Mouse (Mus musculus): Measurements from ENCODE around the gene Spata1. TPM values are rescaled to one million over a fixed set of nuclear protein-coding genes. Genes with fewer than 3 reads are reported as not detected.
"Not testable (repeated sequence)": the region's sequence is repeated elsewhere in the genome, so short reads cannot be mapped to it uniquely, and the experiment has no call there.

The Spata1 gene
- polyA plus RNA-seq, 1 experiment from 2014 or later: 6.8 TPM

GRCm38 (mm10) chr3:146434686-146435085 lies 64.9 kb downstream of the Spata1 start:
- Histone ChIP-seq H3K4me1 (no peaks in the 10 kb centered on the region), H3K9ac (no peak overlapping the region), H3K4me3 (no peak overlapping the region), H3K4me2 (replicated peaks) (no peak overlapping the region), H3K9me3 (replicated peaks) (no peaks in the 10 kb centered on the region), H3K27me3 (no peaks in the 10 kb centered on the region), H3K27ac (no peak overlapping the region), H3K36me3 (peaks cover 63% of the 10 kb centered on the region)
- no peak for ATAC-seq (ENCODE audit: low FRiP score)
- WGBS: 92% methylated on average over 8 of the region's 8 CpGs

DNA sequence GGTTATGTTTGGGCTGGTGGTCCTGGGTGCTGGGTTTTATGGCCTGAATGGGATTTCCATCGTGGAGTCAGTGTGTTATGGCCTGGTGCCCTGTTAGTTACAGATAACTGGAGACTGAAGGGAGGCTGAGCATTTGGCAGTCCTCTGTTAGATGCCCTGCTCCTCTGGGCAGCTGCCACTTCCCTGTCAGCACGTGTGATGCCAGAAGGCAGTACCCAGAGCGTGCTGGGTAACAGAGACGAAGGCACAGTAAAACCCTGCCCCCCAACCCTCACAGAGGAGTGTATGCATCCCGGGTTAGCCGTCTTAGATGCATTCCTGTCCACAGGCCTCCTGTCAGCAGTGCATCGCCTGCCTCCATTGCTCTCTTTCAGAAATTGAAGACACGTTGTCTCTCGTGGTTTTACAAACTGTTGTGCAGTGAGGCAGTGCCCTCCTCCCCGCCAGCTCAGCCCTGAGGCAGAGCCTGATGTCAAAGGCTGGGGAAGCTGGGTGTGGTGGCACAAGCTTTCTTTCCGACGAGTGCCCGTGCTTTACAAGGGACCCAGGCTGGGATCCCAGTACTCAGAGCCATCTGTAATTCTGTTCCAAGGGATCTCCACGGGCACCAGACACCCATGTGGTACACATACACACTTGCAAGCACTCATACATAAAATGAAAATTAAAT lies 65.7 kb downstream of the Spata1 start:
- Histone ChIP-seq H3K4me1 (no peaks in the 10 kb centered on the region), H3K36me3 (peaks cover 67% of the 10 kb centered on the region), H3K27me3 (no peaks in the 10 kb centered on the region), H3K4me2 (replicated peaks) (no peak overlapping the region), H3K9ac (no peak overlapping the region), H3K9me3 (replicated peaks) (no peaks in the 10 kb centered on the region), H3K4me3 (no peak overlapping the region), H3K27ac (no peak overlapping the region)
- no peak for ATAC-seq (ENCODE audit: low FRiP score)
- WGBS: 90% methylated on average over 14 of the region's 14 CpGs

DNA sequence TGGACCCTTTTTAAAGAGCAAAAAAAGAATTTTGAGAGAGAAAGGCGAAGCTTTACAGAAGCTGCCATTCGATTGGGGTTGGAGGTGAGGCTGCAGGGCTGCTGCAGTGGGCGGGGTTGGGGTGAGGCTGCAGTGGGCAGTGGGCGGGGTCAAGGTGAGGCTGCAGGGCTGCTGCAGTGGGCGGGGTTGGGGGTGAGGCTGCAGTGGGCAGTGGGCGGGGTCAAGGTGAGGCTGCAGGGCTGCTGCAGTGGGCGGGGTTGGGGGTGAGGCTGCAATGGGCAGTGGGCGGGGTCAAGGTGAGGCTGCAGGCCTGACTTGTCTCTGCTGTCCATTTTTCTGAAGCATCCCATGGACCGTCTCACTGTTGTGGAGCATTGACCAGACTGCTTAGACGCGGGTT lies 66.5 kb downstream of the Spata1 start:
- not testable (repeated sequence) for H3K4me1 ChIP-seq; ATAC-seq (ENCODE audit: low FRiP score); H3K27me3 ChIP-seq; H3K9ac ChIP-seq; H3K27ac ChIP-seq; H3K4me2 ChIP-seq (replicated peaks); H3K9me3 ChIP-seq (replicated peaks); H3K4me3 ChIP-seq
- 85% methylated on average over 11 of the region's 11 CpGs for WGBS
- H3K36me3 ChIP-seq: peaks cover 67% of the 10 kb centered on the region

DNA sequence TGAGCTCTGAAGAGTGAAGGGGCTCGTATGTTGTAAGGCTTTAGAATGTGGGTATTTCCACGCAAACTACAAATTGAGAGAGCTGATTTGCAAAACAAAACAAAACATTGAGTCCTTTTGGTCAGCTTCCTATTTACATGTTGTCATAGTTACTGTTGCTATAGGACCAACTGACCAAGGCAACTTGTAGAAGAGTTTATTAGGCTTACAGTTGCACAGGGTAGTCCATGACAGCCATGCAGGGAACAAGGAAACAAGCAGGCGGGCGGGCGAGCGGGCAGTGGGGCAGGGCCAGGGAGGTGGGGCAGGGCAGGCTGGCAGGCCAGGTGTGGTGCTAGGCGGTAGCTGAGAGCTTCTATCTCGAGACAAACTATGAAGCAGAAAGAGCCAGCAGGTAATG lies 73.1 kb downstream of the Spata1 start:
- H3K4me1 ChIP-seq: 0 out of 2 replicates have a peak, but pooled peaks cover 5% of the 10 kb centered on the region
- H3K36me3 ChIP-seq: peaks cover 56% of the 10 kb centered on the region
- no peak overlapping the region for H3K4me2 ChIP-seq (replicated peaks)
- H3K9me3 ChIP-seq (replicated peaks): no peaks in the 10 kb centered on the region
- WGBS: 73% methylated on average over 8 of the region's 8 CpGs
- no peaks in the 10 kb centered on the region for H3K27me3 ChIP-seq
- no peak overlapping the region for H3K27ac ChIP-seq
- H3K9ac ChIP-seq: no peak overlapping the region
- ATAC-seq (ENCODE audit: low FRiP score): peak; percentile 61; the same call in 1 of the 2 replicates
- no peak overlapping the region for H3K4me3 ChIP-seq

GRCm38 (mm10) chr3:146425902-146426301 lies 73.7 kb downstream of the Spata1 start:
- 0 out of 2 replicates have a peak, but pooled peaks cover 5% of the 10 kb centered on the region for H3K4me1 ChIP-seq
- no peak overlapping the region for H3K4me2 ChIP-seq (replicated peaks)
- no peak overlapping the region for H3K27ac ChIP-seq
- peaks cover 51% of the 10 kb centered on the region for H3K36me3 ChIP-seq
- WGBS: 66% methylated on average over 7 of the region's 7 CpGs
- H3K9ac ChIP-seq: no peak overlapping the region
- H3K27me3 ChIP-seq: no peaks in the 10 kb centered on the region
- H3K4me3 ChIP-seq: no peak overlapping the region
- no peak for ATAC-seq (ENCODE audit: low FRiP score)
- H3K9me3 ChIP-seq (replicated peaks): no peaks in the 10 kb centered on the region

DNA sequence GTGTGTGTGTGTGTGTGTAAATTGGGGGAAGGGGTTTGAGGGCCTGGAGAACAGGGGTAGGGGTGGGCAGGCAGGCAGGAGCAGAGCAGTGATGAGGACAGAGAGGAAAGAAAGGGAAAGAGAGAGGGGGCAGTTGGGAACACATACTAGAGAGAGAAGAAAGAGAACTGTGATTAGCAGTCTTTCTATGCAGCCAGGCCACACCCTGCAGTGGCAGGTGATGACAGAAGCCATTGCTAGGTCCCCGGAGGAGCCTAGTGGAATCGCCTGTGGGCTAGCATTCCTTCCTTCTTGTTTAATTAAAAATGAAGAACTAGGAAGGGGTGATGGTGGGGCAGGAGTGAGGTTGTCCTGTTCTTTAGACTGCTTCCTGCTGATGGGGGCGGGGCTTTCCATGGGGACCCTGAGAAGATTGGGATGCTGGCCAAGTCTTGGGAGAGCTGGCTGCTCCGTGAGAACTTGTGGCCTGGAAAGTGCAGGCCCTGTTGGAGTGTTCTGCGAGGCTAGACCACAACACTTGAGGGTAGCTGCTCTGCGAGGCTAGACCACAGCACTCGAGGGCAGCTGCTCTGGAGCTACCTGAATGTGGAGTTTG lies 75.2 kb downstream of the Spata1 start:
- Histone ChIP-seq H3K4me2 (replicated peaks) (no peak overlapping the region), H3K4me1 (0 out of 2 replicates have a peak, but pooled peaks cover 5% of the 10 kb centered on the region), H3K9me3 (replicated peaks) (no peaks in the 10 kb centered on the region), H3K27ac (no peak overlapping the region), H3K4me3 (no peak overlapping the region), H3K9ac (no peak overlapping the region), H3K27me3 (no peaks in the 10 kb centered on the region), H3K36me3 (peaks cover 59% of the 10 kb centered on the region)
- WGBS: 74% methylated on average over 7 of the region's 7 CpGs
- no peak for ATAC-seq (ENCODE audit: low FRiP score)

DNA sequence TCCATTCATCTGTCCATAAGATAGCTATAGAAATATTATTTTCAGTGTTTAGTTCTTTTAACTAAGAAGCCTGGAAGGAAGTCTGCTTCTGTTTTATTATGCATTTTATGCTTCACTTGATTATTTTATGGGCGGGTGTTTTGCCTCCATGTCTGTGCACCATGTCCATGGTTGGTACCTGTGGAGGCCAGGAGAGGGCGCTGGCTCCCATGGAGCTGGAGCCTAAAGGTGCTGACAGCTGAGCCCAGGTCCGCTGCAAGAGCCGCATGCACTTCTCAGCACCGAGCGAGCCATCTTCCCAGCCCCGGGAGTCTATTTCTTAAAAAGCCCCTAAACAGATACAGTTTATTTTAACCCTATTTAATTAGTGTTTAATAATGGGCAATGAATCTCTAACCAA lies 75.8 kb downstream of the Spata1 start:
- no peak overlapping the region for H3K9ac ChIP-seq
- 83% methylated on average over 7 of the region's 7 CpGs for WGBS
- ATAC-seq (ENCODE audit: low FRiP score): no peak

GRCm38 (mm10) chr3:146421787-146422186 lies 77.8 kb downstream of the Spata1 start:
- 60% methylated on average over 8 of the region's 8 CpGs for WGBS
- Histone ChIP-seq H3K4me1 (0 out of 2 replicates have a peak, but pooled peaks cover 5% of the 10 kb centered on the region), H3K27ac (no peak overlapping the region), H3K9me3 (replicated peaks) (no peaks in the 10 kb centered on the region), H3K4me2 (replicated peaks) (no peak overlapping the region), H3K9ac (no peak overlapping the region), H3K27me3 (no peaks in the 10 kb centered on the region), H3K36me3 (peaks cover 53% of the 10 kb centered on the region), H3K4me3 (no peak overlapping the region)
- no peak for ATAC-seq (ENCODE audit: low FRiP score)

More for the DNA sequence above, 75.8 kb downstream of the Spata1 start:
- no peak overlapping the region for H3K4me3 ChIP-seq
- no peaks in the 10 kb centered on the region for H3K9me3 ChIP-seq (replicated peaks)
- no peaks in the 10 kb centered on the region for H3K27me3 ChIP-seq
- no peak overlapping the region for H3K4me2 ChIP-seq (replicated peaks)
- H3K27ac ChIP-seq: no peak overlapping the region
- H3K36me3 ChIP-seq: peaks cover 60% of the 10 kb centered on the region
- 0 out of 2 replicates have a peak, but pooled peaks cover 5% of the 10 kb centered on the region for H3K4me1 ChIP-seq

- no peak for ATAC-seq (ENCODE audit: low FRiP score)
- H3K4me3 ChIP-seq: no peak overlapping the region
- 93% methylated on average over 15 of the region's 15 CpGs for WGBS
- H3K27me3 ChIP-seq: no peaks in the 10 kb centered on the region
- H3K27ac ChIP-seq: no peak overlapping the region
- no peak overlapping the region for H3K9ac ChIP-seq
- 0 out of 2 replicates have a peak, but pooled peaks cover 5% of the 10 kb centered on the region for H3K4me1 ChIP-seq
- peaks cover 48% of the 10 kb centered on the region for H3K36me3 ChIP-seq
- no peak overlapping the region for H3K4me2 ChIP-seq (replicated peaks)
- no peaks in the 10 kb centered on the region for H3K9me3 ChIP-seq (replicated peaks)
Observed at GRCm38 (mm10) chr3:146419992-146420537, 79.5 kb downstream of the Spata1 start.

DNA sequence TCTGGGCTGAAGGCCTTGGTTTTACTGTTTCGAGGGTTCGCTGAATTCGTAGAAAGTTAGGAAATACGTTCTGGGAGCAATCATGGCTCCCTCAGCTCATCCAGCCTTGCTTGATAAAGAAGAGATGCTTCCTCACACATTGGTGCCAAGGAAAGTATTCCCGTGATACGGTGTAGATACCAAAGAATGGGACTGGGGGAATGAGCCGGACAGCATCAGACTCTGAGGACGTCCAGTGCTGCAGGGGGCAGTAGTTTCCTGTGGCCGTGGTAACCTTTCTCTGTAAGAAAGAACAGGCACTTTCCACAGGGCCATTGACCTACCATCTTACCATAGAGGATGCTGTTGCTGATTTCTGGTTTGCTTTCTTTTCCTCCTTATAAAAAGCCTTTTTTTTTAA lies 80.0 kb downstream of the Spata1 start:
- H3K4me2 ChIP-seq (replicated peaks): no peak overlapping the region
- no peaks in the 10 kb centered on the region for H3K27me3 ChIP-seq
- WGBS: 91% methylated on average over 9 of the region's 9 CpGs
- no peak for ATAC-seq (ENCODE audit: low FRiP score)
- H3K4me1 ChIP-seq: 0 out of 2 replicates have a peak, but pooled peaks cover 3% of the 10 kb centered on the region
- peaks cover 48% of the 10 kb centered on the region for H3K36me3 ChIP-seq
- H3K9ac ChIP-seq: no peak overlapping the region
- no peak overlapping the region for H3K4me3 ChIP-seq
- no peaks in the 10 kb centered on the region for H3K9me3 ChIP-seq (replicated peaks)
- H3K27ac ChIP-seq: no peak overlapping the region

- H3K4me3 ChIP-seq: no peak overlapping the region
- no peak for ATAC-seq (ENCODE audit: low FRiP score)
- no peaks in the 10 kb centered on the region for H3K27me3 ChIP-seq
- 92% methylated on average over 7 of the region's 7 CpGs for WGBS
- H3K4me1 ChIP-seq: no peaks in the 10 kb centered on the region
- H3K27ac ChIP-seq: no peak overlapping the region
- H3K4me2 ChIP-seq (replicated peaks): no peak overlapping the region
- peaks cover 48% of the 10 kb centered on the region for H3K36me3 ChIP-seq
- H3K9ac ChIP-seq: no peak overlapping the region
- no peaks in the 10 kb centered on the region for H3K9me3 ChIP-seq (replicated peaks)
Observed at GRCm38 (mm10) chr3:146418901-146419300, 80.7 kb downstream of the Spata1 start.

- Histone ChIP-seq H3K27me3 (no peaks in the 10 kb centered on the region), H3K9ac (no peak overlapping the region), H3K36me3 (peaks cover 39% of the 10 kb centered on the region), H3K4me3 (no peak overlapping the region), H3K27ac (no peak overlapping the region), H3K4me1 (no peaks in the 10 kb centered on the region), H3K9me3 (replicated peaks) (no peaks in the 10 kb centered on the region), H3K4me2 (replicated peaks) (no peak overlapping the region)
- ATAC-seq (ENCODE audit: low FRiP score): no peak
- 95% methylated on average over 8 of the region's 8 CpGs for WGBS
Observed at GRCm38 (mm10) chr3:146417873-146418272, 81.7 kb downstream of the Spata1 start.
